Mouse (Mus musculus): Measurements from ENCODE around the gene Zfyve28.

DNA sequence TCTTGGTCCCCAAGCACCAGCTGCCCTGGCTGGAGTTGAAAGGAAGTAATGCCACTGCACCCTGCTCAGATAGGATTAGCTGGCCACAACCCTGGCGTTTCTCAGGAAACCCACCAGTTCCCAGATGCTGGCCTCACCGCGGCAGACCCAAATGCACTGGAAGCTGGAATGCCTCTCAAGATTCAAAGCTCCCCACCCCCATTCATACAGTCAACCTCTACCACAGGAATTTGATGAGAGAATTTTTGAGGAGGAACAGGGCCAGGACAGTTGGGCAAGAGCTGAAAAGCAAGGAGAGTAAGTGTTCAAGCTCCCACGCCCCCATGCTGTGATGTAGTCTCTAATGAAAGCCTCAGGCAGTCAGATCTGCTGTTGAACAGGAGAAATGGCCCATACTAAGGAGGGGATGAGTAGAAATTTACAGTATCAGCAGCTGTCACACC is 38.0 kb upstream of the Zfyve28 start:
- TF ChIP-seq GATA1 (IDR thresholded peaks at IDR 0.05; ENCODE audit: low read length) (no peak), TAL1 (IDR thresholded peaks at IDR 0.05; ENCODE audit: low read length) (no peak)
